Mouse (Mus musculus) hindbrain, embryonic 12.5 days (tissue): ENCODE data around the gene Pcsk1n. TPM values are rescaled to one million over a fixed set of nuclear protein-coding genes. Genes with fewer than 3 reads are reported as not detected.
"Not testable (repeated sequence)": the region's sequence is repeated elsewhere in the genome, so short reads cannot be mapped to it uniquely, and the experiment has no call there.

Source experiments
- ATAC-seq: fragments of 200-750 bp; cut with Nextera tagmentation; 2 replicates; pipeline ENCODE4 v1.8.0; 2017; ENCODE audit warnings: moderate TSS enrichment; ENCODE audit not compliant: low FRiP score
- H3K27ac ChIP-seq: fragments of 300-500 bp; sonication (generic); 2 replicates; pipeline ENCODE4 v1.5.1; 2016; ENCODE audit warnings: mild to moderate bottlenecking
- H3K27me3 ChIP-seq: fragments of 300-500 bp; sonication (generic); 2 replicates; pipeline ENCODE4 v1.6.1; 2016; ENCODE audit warnings: mild to moderate bottlenecking
- H3K36me3 ChIP-seq: fragments of 300-500 bp; sonication (generic); 2 replicates; pipeline ENCODE4 v1.6.1; 2016; ENCODE audit warnings: mild to moderate bottlenecking
- H3K4me1 ChIP-seq: fragments of 300-500 bp; sonication (generic); 2 replicates; pipeline ENCODE4 v1.6.1; 2016
- H3K4me2 ChIP-seq: fragments of 300-500 bp; sonication (generic); replicated peaks from 2 replicates; pipeline ENCODE4 v1.6.1; 2016; ENCODE audit warnings: mild to moderate bottlenecking
- H3K4me3 ChIP-seq: fragments of 300-500 bp; sonication (generic); 2 replicates; pipeline ENCODE4 v1.5.1; 2016; ENCODE audit warnings: mild to moderate bottlenecking
- H3K9ac ChIP-seq: fragments of 300-500 bp; sonication (generic); 2 replicates; pipeline ENCODE4 v1.6.1; 2016; ENCODE audit warnings: mild to moderate bottlenecking, moderate library complexity
- H3K9me3 ChIP-seq: fragments of 300-500 bp; sonication (generic); replicated peaks from 2 replicates; pipeline ENCODE4 v1.6.1; 2016; ENCODE audit warnings: mild to moderate bottlenecking
- WGBS: fragments of 180-500 bp; shearing (Covaris S2); methylation state at CpG from one replicate; pipeline ENCODE4 v1.1.7; 2016; 5-methylcytosine and 5-hydroxymethylcytosine counted together
- polyA plus RNA-seq: library from polyadenylated mRNA; unstranded; fragments of >200 nt; fragmentation: Nextera tagmentation; extraction: Ambion mirVana; gene quantifications from 2 replicates; pipeline ENCODE4 v1.2.1, GENCODE M21; 2016

The Pcsk1n gene
- polyA plus RNA-seq, 1 experiment from 2014 or later = 111 TPM

- H3K9me3 ChIP-seq = no peaks in the 10 kb centered on the region
- no peak overlapping the region for H3K9ac ChIP-seq
- WGBS = 50% methylated on average over 6 of the region's 6 CpGs
- no peak overlapping the region for H3K4me2 ChIP-seq
- no peak; the same call in 1 of the 2 replicates for ATAC-seq
- no peak overlapping the region for H3K4me3 ChIP-seq
- H3K27me3 ChIP-seq = no peaks in the 10 kb centered on the region
- H3K27ac ChIP-seq = no peak overlapping the region
- no peaks in the 10 kb centered on the region for H3K4me1 ChIP-seq
- 0 out of 2 replicates have a peak, but pooled peaks cover 10% of the 10 kb centered on the region for H3K36me3 ChIP-seq
Measured at GRCm38 (mm10) chrX:7910473-7910872, 9.1 kb upstream of the Pcsk1n start.

DNA sequence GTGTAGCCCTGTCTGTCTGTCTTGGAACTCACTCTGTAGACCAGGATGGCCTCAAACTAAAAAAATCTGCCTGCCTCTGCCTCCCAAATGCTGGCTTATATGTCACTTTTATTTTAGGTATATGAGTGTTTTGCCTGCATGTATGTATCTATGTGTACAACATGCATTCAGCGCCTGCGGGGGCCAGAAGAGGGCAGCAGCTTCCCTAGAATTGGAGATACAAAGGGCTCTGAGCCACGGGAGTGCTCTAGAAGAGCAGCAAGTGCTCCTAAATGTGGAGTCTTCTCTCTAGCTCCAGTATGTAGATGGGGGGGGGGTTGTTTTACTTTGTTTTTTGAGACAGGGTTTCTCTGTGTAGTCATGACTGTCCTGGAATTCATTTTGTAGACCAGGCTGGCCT, 4.0 kb upstream of the Pcsk1n start:
- not testable (repeated sequence) for ATAC-seq
- 25% methylated on average over 3 of the region's 3 CpGs for WGBS

GRCm38 (mm10) chrX:7917960-7918359, 1.7 kb upstream of the Pcsk1n start:
- not testable (repeated sequence) for H3K9me3 ChIP-seq, ATAC-seq, H3K4me2 ChIP-seq, H3K9ac ChIP-seq, H3K27ac ChIP-seq, H3K4me3 ChIP-seq, H3K4me1 ChIP-seq, H3K36me3 ChIP-seq
- H3K27me3 ChIP-seq = peaks cover 13% of the 10 kb centered on the region
- 71% methylated on average over 6 of the region's 6 CpGs for WGBS

More for the DNA sequence above, 4.0 kb upstream of the Pcsk1n start:
- not testable (repeated sequence) for H3K9me3 ChIP-seq, H3K4me1 ChIP-seq, H3K27ac ChIP-seq, H3K4me3 ChIP-seq, H3K36me3 ChIP-seq, H3K27me3 ChIP-seq, H3K4me2 ChIP-seq, H3K9ac ChIP-seq

- 24% methylated on average over 27 of the region's 48 CpGs for WGBS
- Histone ChIP-seq H3K9me3 (no peaks in the 10 kb centered on the region), H3K4me2 (peak overlapping the region; percentile 55), H3K36me3 (no peaks in the 10 kb centered on the region), H3K27ac (no peak overlapping the region), H3K9ac (peak overlapping the region; percentile 44; the same call in 1 of the 2 replicates), H3K27me3 (peaks cover 39% of the 10 kb centered on the region), H3K4me3 (peak overlapping the region; percentile 42), H3K4me1 (peaks cover 8% of the 10 kb centered on the region; the same call in 1 of the 2 replicates)
- ATAC-seq = 0 out of 2 replicates have a peak, but pooled peaks have one; percentile 22
Measured at GRCm38 (mm10) chrX:7922032-7922431, 2.4 kb downstream of the Pcsk1n start.

DNA sequence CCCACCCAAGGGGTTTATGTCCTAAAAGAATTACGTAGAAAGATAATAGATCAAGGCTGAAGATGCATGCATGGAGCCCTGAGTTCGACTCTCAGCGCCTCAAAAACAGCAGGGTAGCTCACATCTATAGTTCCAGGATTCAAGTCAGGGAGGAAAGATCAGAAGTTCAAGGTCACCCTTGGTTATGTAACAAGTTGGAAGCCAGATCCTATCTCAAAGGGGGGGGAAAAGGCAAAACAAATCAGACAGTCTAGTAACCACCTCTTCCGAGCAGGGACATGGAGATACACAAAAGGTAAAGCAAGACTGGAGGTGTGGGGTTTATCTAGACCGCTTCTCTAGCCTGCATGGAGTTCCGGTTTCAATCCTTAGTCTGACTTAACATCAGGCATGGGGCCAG, 6.6 kb downstream of the Pcsk1n start:
- Histone ChIP-seq H3K4me3 (no peak overlapping the region), H3K27ac (no peak overlapping the region), H3K36me3 (peaks cover 10% of the 10 kb centered on the region; the same call in 1 of the 2 replicates), H3K9me3 (no peaks in the 10 kb centered on the region), H3K4me2 (no peak overlapping the region), H3K27me3 (peaks cover 51% of the 10 kb centered on the region), H3K9ac (no peak overlapping the region), H3K4me1 (peaks cover 8% of the 10 kb centered on the region; the same call in 1 of the 2 replicates)
- WGBS = 70% methylated on average over 6 of the region's 6 CpGs
- no peak for ATAC-seq

DNA sequence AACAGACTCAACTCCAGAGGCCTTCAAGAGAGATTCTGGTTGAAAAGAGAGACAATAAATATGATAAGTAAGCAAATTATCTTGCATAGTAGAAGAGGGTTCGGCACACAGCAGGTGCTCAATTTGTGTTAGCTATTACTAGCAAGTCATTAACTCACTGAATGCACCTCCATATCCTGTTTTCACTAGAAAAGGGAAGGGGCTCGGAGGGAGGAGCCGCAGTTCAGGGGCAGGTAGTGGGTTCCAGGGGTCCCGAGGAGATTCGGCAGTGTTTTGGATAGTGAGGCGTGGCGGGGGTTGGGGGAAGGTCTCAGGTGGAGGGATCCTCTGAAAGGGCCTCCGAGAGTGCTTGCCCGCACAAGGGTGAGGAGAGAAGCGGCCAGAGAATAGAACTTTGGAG, 7.5 kb downstream of the Pcsk1n start:
- H3K4me1 ChIP-seq = peaks cover 8% of the 10 kb centered on the region; the same call in 1 of the 2 replicates
- no peak overlapping the region for H3K4me2 ChIP-seq
- WGBS = 22% methylated on average over 10 of the region's 10 CpGs
- H3K27ac ChIP-seq = no peak overlapping the region
- peaks cover 15% of the 10 kb centered on the region; the same call in 1 of the 2 replicates for H3K36me3 ChIP-seq
- H3K4me3 ChIP-seq = no peak overlapping the region
- peaks cover 47% of the 10 kb centered on the region for H3K27me3 ChIP-seq
- no peak for ATAC-seq
- no peaks in the 10 kb centered on the region for H3K9me3 ChIP-seq
- no peak overlapping the region for H3K9ac ChIP-seq

GRCm38 (mm10) chrX:7928270-7928790, 8.7 kb downstream of the Pcsk1n start, which contains the start of gene Eras:
Gene Eras, minus strand, starts transcription at chrX:7928607.
- ATAC-seq = no peak
- H3K9ac ChIP-seq = no peak within 1 kb of the TSS
- H3K36me3 ChIP-seq = peaks cover 15% of the 10 kb centered on the region; the same call in 1 of the 2 replicates
- no peaks in the 10 kb centered on the region for H3K4me1 ChIP-seq
- no peaks in the 10 kb centered on the region for H3K9me3 ChIP-seq
- H3K27me3 ChIP-seq = peaks cover 34% of the 10 kb centered on the region
- WGBS = 13% methylated on average over 19 of the region's 19 CpGs
- H3K4me2 ChIP-seq = no peak within 1 kb of the TSS
- H3K4me3 ChIP-seq = no peak within 1 kb of the TSS
- no peak within 1 kb of the TSS for H3K27ac ChIP-seq

GRCm38 (mm10) chrX:7936874-7937273, 17.3 kb downstream of the Pcsk1n start:
- Histone ChIP-seq H3K4me2 (no peak overlapping the region), H3K27me3 (no peaks in the 10 kb centered on the region), H3K4me3 (no peak overlapping the region), H3K4me1 (no peaks in the 10 kb centered on the region), H3K9me3 (no peaks in the 10 kb centered on the region), H3K36me3 (peaks cover 33% of the 10 kb centered on the region), H3K9ac (no peak overlapping the region), H3K27ac (no peak overlapping the region)
- WGBS = 57% methylated on average over 11 of the region's 11 CpGs
- ATAC-seq = no peak

DNA sequence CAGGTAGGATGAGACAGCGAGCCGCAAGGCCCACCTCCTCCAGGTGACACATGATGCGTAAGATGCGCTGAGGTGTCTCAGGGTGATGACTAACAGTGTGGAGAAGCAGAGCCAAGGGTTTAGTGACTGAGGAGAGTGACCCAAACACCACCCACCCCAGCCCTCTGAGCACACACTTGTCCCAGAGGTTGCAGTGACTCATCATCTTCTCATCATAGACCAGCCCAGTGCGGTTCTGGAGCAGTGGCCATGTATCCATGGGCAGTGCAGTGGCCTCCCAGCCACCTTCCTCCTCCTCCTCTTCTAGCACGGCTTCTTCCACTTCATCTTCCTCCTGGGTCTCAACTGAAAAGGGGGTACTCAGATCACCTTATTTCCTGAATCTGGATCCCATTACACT, 18.0 kb downstream of the Pcsk1n start:
- no peak for ATAC-seq
- H3K9ac ChIP-seq = no peak overlapping the region
- peaks cover 31% of the 10 kb centered on the region for H3K36me3 ChIP-seq
- no peak overlapping the region for H3K27ac ChIP-seq
- no peak overlapping the region for H3K4me2 ChIP-seq
- WGBS = 95% methylated on average over 6 of the region's 6 CpGs
- H3K27me3 ChIP-seq = no peaks in the 10 kb centered on the region
- H3K4me1 ChIP-seq = no peaks in the 10 kb centered on the region
- H3K4me3 ChIP-seq = no peak overlapping the region
- no peaks in the 10 kb centered on the region for H3K9me3 ChIP-seq

GRCm38 (mm10) chrX:7945618-7946017, 26.0 kb downstream of the Pcsk1n start:
- Histone ChIP-seq H3K36me3 (0 out of 2 replicates have a peak, but pooled peaks cover 5% of the 10 kb centered on the region), H3K4me3 (no peak overlapping the region), H3K9ac (no peak overlapping the region), H3K9me3 (no peaks in the 10 kb centered on the region), H3K4me2 (no peak overlapping the region), H3K4me1 (0 out of 2 replicates have a peak, but pooled peaks cover 3% of the 10 kb centered on the region), H3K27me3 (no peaks in the 10 kb centered on the region), H3K27ac (no peak overlapping the region)
- no peak for ATAC-seq
- WGBS = 58% methylated on average over 8 of the region's 8 CpGs

- no peaks in the 10 kb centered on the region for H3K27me3 ChIP-seq
- peak within 1 kb of the TSS; percentile 39 for H3K4me3 ChIP-seq
- 0 out of 2 replicates have a peak, but pooled peaks cover 2% of the 10 kb centered on the region for H3K36me3 ChIP-seq
- no peaks in the 10 kb centered on the region for H3K9me3 ChIP-seq
- H3K27ac ChIP-seq = peak within 1 kb of the TSS; percentile 52; the same call in 1 of the 2 replicates
- peak within 1 kb of the TSS; percentile 55 for H3K4me2 ChIP-seq
- peak within 1 kb of the TSS; percentile 58 for H3K9ac ChIP-seq
- WGBS = 23% methylated on average over 32 of the region's 37 CpGs
- 0 out of 2 replicates have a peak, but pooled peaks cover 3% of the 10 kb centered on the region for H3K4me1 ChIP-seq
- ATAC-seq = peak; percentile 98
Measured at GRCm38 (mm10) chrX:7947108-7947899, 27.7 kb downstream of the Pcsk1n start, which contains the start of gene Hdac6. Gene Hdac6, minus strand, starts transcription at chrX:7947889.

- H3K9ac ChIP-seq = 0 out of 2 replicates have a peak overlapping the region, but pooled peaks have one; percentile 23
- WGBS = 15% methylated on average over 38 of the region's 38 CpGs
- H3K9me3 ChIP-seq = no peaks in the 10 kb centered on the region
- no peaks in the 10 kb centered on the region for H3K27me3 ChIP-seq
- peak overlapping the region; percentile 39 for H3K4me3 ChIP-seq
- H3K36me3 ChIP-seq = 0 out of 2 replicates have a peak, but pooled peaks cover 2% of the 10 kb centered on the region
- 0 out of 2 replicates have a peak, but pooled peaks cover 3% of the 10 kb centered on the region for H3K4me1 ChIP-seq
- 0 out of 2 replicates have a peak overlapping the region, but pooled peaks have one; percentile 52 for H3K27ac ChIP-seq
- no peak for ATAC-seq
- peak overlapping the region; percentile 55 for H3K4me2 ChIP-seq
Measured at GRCm38 (mm10) chrX:7947900-7948492, 28.4 kb downstream of the Pcsk1n start.
